Mouse (Mus musculus) yolk sac, embryonic 10.5 days (tissue): ENCODE results near the gene Gja8.
A peak's percentile ranks its signal among the peaks of the same experiment; 100 is the strongest.

Experiments used
- DNase-seq: peaks from one replicate; pipeline ENCODE4 v3.0.0-alpha.2; 2017; ENCODE audit warnings: low spot score

Gene Gja8

DNA sequence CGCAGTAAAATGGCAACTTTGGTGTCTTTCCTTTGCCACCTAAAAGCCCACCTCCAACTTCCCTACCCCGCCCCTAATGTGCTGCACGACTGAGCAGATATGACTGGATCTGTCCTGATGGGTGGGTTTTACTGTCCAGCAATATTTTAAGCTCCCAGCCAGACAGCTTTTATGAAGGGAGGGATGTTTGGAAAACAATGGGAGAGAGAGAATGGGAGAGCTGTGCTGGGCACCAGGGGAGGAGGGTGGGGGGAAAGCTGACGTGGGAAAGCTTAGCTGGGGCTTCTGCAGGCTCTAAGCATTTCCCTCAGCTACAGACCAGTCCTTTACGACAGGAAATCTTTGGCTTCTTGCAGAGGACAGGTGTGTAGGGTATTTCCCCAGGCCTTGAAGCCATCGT is at the start of gene Gja8:
Gene Gja8, minus strand, starts transcription at position 101 of the 400 bp plus-strand sequence.
- no peak for DNase-seq

DNA sequence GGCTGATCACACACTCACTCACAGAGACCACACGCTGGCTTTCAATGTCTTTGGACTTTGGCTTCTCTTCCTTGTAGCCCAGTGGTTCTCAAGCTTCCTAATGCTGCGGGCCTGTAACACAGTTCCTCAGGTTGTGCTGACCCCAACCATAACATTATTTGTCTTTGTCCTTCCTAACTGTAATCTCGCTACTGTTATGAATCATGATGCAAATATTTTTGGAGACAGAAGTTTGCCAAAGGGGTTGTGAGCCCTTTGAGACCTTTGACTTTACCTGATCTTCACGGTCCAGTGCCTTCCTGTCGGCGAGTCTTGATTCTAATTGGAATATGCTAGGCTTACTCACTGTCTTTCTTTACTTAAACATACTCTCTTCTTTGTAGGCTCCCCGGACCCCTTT is 48.6 kb upstream of the Gja8 start:
- no peak for DNase-seq

DNA sequence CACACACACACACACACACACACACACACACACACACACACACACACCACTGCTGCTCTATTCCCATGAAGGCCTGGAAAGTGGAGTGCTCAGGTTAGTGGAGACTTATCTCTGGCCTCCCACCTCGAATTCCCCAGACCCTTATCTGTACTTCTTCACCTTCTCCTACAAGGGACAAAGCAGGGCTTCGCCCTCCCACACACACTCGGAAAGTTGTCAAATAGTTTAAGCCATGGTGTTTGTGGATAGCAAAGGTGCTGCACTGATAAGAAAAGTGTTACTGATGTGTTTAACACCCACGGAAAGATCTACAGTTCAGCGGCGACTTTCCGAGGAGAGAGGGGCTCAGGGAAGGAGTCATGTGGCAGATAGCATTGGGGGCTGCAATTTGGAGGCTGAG is 45.2 kb upstream of the Gja8 start:
- DNase-seq, result no peak

DNA sequence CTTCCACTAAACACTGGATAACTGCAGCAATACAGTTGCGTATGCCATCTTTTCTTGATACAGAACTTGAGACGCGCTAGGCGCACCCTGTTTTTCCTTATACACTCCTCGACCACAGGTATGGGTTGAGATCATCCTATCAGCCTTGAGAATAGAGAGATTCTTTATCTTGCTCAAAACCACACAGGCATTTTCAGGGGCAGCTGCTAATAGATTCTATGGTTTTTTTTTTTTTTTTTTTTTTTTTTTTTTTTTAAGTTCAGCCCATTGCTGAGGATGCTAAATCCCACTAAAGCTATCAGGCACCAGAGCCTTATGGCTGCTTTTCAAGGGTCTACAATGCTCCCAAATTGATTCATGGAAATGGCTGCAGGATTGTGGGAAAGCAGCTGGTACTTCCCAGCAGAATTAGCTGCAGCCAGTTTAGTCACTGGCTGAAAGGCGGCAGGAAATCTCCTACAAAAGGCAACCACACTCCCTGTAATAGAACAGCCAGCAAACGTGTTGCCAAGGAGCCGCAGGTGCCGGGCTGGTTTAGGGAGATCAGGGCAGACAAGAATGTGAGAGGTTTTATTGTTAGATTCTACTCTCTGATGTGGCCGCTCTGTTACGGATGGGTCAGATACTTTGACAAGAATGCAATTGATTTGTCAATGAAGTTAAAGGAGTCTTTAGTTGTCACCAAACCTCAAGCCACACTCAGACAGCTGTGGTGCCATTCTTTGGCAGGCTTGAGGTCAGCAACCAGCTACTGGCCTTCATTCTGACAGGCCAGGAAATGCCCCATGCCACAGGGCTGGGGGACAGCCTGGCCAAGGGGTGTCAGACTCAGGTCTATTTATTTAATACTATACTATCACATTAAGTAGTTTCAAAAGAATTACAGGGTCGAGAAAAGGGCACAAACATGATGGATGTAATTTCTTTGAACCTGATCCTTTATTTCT is 37.5 kb upstream of the Gja8 start:
- DNase-seq, result no peak

DNA sequence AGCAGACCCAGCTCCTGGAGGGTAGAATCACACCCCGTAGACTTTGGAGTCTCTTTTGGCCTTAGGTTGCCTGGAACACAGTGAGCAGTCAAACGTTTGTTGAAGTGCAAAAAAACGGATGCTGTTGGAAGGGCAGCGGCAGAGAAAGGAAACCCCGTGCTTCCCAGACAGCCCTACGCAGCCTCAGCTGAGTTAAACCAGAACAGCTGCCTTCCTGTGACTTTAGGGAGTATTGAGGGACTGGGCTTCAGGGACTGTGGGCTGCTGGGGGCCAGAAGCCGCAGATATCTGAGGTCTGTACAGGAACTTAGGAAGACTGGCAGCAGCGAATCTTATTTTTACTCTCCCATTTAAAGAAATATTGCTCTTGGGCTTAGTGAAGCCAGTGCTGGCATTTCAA is 34.8 kb upstream of the Gja8 start:
- DNase-seq, result peak; percentile 20

DNA sequence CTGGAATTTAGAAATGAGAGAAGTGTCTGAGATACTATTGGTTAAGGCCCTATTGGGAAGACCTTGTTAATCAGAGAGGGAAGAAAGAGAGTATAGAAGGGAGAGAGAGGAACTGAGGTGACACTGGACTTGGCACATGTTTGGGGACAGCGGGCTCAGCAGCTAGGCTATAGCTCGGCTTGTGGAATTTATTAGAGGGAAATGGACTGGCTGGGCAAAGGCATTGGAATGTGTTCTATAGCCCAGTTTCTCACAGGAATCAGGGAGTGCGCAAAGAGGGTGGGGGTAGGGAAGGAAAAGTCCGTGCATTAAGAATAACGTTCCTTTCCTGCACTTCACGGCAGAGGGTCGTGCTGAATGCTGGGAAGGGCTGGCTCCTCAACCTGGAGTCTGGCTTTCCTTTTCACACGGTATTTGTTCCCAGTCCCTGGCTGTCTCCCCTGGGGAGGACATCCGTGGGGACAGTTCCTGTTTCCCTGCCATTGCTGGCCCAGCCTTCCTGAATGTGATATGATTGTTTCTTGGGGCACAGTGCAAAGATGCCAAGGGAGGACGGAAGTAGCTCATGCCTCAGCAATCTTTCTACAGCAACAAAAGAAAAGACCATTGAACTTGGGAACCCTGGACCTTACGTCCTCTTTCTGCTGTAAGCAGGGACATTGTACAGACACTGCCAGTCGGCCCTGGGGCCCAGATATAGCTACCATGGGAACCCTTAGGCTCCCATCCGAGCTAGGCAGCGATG is 27.8 kb upstream of the Gja8 start:
- peak; percentile 14 for DNase-seq

DNA sequence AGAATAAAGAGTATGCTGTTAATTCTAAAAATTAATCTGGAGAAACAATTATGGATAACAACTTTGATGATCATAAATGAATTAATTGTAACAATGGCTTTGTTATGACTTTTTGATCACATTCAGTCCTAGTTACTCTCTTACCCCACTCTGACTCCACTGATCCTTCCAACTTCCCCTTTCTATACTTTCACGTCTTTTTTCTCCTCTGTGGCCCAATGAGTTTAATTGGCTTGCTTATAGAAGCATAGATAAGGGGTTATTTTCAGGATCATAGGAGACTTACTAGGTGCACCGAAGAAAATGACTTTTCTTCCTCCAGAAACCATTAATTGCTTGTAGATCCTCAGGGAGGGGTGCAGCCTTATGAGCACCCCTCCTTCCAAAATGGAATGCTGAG is 16.9 kb upstream of the Gja8 start:
- no peak for DNase-seq

DNA sequence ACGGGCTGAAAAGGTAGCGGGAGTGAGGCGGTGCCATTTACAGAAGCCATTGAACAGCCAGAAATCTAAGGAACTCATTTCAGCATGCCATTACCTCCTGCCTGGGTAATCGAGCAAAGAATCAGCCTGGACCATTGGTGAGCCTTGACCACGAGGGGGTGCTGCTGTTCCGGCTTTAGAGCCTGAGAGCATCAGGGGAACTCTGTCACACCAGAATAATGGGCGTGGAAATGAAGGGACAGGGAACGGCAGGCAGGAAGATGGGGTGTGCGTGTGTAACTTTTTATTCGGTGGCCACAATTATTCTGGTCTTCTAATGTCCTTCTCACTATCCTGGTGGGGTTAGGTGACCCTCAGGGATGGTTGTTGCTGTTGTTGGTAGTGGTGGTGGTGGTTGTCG is 12.9 kb upstream of the Gja8 start:
- DNase-seq, result peak; percentile 69

DNA sequence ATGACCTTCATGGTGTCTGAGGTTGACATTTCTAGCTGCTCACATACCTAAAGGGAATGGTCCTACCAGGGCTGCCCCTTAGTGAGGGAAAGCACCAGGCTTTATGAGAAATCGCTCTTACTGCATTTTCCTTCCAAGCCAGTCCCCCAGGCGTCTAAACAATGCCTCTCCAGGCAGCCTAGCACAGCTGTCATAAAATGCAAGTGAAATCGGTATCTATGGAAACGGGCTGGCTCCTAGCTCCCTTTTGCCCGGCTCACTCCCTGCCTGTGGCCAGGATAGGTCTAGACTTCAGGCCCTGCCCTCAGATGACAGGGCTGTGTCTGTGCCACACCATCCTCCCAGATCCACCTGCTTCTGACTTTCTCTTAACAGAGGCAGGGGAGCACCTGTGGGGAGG is 11.8 kb upstream of the Gja8 start:
- no peak for DNase-seq

DNA sequence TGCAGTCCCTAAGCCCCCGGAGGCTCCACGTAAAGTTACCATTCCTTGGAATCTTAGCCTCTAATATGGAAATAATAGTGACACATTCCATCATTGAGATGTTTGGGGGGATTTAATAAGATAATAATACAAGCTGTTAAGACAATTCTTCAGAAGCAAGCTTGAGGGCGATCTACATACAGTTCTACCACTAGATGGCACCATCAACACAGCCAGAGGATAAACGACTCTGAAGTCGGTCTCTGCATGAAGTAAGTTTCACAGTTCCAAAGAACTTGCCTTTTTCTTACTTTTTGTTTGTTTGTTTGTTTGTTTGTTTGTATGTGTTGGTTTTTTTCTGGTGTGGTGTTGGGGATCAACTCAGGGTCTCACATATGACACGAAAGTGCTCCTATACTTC is 10.4 kb upstream of the Gja8 start:
- peak; percentile 52 for DNase-seq

DNA sequence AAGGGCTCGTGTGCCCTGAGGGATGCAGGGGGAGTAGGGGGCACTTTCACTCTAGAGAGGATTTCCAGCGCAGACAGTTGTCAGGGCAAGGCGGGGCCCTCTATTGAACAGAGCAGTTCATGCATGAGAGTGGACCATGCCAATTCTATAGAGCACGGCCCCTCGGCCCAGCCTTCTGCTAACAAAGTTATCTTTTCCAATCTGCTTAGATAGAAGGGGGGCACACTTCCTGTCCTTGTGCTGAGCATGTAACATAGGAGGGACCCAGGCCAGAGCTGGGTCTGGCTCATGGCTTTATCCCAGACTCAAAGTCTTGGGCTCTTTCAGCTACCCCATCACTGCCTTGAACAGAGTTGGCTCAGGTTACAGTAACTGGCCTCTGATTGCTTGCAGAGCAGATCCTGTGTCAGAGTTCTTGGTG is 5.5 kb upstream of the Gja8 start:
- no peak for DNase-seq

DNA sequence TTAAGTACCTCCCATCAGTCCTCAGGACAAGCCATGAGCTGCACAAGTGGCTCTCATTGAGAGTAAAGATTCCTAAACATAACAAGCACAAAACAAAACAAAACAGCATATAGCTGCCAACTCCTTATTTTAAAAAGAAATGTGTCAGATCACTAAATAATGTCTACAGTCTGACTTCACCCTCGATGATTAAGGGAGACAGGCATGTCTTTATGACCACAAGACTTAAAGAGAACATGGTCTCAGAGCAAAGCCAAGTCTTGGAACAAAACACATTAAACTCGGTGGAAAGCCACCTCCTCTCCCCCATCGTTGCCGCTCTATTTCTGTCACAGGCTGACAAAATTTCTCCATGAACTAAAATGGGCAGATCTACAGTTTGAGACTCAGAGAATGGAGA is 1.2 kb downstream of the Gja8 start:
- no peak for DNase-seq

DNA sequence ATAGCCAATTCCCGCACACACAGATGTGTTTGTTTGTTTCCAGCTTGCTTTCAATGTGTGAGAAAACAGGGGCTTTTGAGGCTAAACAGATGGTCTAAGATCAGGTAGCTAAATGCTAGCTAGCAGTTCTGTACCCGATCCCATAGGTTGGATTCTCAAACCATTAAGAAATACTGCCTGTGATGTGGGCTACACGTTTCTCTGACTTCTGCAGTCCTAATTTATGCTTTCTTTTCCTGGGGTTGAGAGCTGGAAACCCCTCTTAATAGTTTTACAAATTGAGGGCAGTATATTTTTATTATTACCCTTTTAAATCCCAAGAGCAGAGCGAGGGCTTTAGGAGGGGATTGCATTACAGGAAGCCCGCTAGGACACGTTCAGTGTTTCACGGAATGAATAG is 4.8 kb downstream of the Gja8 start:
- DNase-seq, result no peak

DNA sequence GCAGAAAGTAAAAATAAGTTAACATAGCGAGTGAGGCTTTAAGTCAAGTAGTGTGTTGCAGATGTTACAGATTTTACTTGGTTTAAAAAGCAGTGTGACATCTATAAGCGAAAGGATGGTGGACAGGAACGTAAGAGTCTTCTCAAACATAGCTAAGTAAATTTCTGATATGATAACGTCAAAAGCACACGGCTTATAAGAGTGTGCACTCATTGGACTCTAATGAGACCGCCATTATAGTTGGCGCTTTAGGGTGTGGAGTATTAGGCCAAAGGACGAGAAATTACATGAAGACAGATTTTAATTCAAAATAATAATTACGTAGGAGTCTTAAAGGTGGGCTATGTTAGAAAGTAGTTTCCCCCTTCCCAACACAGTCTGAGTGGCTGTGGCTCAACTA is 20.2 kb downstream of the Gja8 start:
- no peak for DNase-seq

DNA sequence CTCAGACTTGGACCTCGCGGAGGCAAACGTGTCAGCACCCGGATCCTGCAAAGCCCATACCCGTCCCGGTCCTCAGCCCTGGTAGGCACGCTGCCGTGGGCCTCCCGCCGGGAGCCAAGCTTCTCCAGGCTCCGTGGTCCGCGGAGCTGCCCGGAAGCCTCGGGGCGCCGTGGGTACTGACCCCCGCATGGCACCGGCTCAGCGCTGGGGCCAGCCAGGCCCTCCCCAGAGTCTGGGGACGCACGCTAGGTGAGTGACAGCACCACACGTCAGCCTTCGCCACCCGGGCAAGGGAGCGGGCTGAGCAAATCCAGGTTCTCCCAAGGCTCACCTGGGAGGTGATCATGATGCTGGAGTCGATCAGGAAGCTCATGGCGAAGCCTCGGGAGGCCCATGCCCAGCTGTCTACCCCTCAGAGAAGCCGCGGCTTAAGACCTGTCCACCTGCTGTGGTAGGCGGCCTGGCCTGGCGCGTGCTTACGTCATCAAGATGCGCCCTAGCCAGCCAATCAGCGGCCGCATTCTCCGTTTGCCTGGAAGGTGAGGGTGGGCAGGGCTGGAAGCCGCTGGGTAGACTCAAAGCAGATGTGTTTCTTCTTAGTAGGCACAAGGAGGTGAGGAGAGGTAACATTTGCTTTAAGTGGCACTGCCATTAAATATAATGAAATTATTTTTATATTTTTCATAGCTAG is 20.8 kb downstream of the Gja8 start, which contains the start of gene Gpr89:
Gene Gpr89, minus strand, starts transcription at position 496 of the 691 bp plus-strand sequence.
- peak; percentile 94 for DNase-seq

DNA sequence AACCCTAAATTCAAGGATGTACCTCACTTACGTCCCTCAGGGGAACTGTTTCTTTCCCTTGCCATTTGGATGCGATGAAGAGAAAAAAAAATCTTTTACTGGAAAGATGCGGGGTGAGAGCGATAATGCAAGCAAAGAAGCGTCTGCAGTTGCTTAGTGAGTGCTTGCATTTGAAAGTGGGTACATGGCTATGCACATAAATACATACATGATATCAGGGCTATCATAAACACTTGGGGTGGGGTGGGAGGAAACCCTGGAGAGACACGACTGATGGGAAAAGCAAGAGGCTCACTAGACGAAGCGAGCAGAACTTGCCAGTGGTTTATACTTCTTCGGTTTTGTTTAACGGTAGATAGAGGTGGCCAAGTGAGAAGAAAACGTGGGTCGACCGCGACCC is 21.4 kb downstream of the Gja8 start, which contains the start of gene Gja5:
Gene Gja5, plus strand, starts transcription at position 301 of the 400 bp plus-strand sequence.
- no peak for DNase-seq

DNA sequence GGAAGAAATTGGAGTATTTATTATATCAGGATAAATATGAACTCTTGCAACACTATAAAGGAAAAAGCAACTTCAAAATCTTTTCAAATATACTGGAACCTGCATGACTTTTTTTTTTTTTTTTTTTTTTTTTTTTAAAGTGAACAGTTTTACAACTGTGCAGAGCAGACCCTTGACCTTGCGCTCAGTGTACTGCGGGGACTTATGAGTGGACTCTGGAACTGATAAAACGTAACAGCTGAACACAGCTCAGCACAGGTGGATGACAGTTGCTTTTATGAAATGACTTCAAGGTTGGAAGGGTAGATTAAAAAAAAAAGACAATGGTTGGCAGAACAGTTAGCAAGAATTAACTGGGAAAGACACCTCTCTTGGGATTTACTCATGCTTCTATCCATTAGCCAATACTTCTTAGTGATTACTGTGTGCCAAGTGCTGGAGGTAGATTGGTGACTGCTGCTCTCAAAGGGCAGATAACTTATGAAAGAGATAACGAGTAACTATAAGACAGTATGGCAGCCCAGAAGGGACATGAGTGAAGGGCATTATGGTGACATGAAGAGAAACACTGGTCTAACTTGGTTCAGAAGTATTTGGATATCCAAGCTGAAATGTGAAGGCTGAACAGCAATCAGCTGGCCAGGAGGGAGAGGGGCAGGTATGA is 23.4 kb downstream of the Gja8 start:
- DNase-seq, result no peak

DNA sequence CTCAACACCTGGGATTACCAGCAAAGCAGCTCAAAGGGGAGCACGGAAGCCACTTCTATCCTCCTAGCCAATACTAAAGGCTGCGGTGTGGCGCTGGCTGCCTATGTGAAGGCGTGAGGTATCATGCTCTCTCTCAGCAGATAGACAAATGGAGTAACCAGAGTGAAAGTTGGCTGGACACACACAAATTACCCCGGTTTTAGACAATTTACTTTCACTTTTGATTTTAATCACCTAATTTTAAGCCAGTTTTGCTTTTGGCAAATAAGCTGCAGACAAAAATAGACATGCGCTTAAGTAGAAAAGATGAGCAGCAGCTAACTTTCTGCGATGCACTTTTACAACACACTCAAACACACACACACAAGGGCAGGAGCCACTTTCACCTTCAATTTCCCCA is 42.1 kb downstream of the Gja8 start:
- no peak for DNase-seq

DNA sequence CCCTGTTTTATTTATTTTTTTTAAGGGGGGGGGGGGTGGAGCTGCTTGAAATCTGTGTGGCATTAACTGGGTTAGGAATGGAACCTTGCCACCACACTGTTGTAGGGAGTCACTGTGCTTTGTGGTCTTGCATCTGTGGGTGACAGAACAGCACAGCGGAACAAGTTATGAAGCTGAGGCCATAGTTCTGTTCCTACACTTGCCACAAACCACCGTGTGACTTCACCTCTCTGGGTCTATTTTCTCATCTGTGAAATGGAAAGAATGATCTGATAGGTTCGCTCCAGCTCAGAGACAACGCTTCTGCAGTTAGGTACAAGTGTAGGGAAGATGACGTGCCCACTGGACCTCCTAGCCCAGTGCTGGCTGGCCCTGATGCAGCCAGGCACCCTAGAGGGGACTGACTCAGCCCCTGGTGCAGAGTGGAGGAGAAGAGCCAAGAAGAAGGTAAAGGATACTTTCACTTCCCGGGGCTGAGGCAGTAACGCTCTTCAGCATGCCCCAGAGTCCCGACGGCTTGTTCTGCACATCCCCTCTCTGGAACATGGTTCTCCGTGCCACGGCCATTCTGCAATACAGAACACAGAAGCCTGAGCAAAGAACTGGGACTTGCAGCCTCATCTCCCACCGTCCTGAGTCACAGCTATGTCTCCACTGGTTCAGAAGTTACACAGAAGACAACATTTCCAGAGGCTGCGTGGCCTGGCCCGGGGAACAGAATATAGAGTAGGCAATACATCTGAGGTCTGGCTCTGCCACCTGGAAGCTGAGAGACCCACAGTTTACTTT is 43.6 kb downstream of the Gja8 start:
- no peak for DNase-seq

DNA sequence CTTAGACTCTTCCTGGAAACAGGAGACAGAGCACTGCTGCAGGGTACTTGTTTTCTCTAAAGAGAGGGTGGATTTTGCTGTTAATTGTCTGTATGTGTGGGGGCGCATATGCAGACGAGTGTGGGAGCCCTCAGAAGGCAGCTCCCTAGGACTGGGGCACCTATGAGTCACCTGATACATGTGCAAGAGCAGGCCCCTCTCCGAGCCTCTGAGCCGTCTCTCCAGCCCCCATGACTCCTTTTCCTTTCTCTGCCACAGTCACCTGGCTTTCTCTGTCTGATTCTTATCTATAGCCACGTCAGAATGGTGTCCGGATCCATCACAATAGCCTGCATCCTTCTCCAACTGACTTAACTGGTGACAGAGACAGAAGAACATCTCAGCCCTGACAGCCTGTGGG is 44.3 kb downstream of the Gja8 start:
- peak; percentile 0 for DNase-seq

DNA sequence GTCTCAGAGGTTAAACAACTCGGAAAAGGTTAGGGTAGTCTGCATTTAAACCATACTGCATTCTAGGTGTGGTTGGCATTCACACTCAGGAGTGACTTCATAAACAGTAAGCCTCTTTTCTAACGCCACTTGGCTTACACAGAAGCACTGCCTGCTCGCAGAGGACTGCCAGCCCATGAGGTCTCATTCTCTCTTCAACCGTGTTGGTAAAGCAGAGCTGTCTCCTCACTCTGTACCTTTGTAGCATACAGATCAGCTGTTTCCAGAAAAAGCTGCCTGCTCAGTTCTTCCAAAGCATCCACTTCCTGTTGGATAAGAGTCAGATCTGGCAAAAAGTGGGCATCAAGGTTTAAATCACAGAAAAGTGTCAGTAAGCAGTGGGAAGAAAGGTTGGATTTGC is 45.4 kb downstream of the Gja8 start:
- peak; percentile 1 for DNase-seq
